Mouse (Mus musculus) gastrocnemius, postnatal 25 days (tissue): ENCODE measurements around the gene Gm17581. TPM values are rescaled to one million over a fixed set of nuclear protein-coding genes. Genes with fewer than 3 reads are reported as not detected.
"Not testable (repeated sequence)": the region's sequence is repeated elsewhere in the genome, so short reads cannot be mapped to it uniquely, and the experiment has no call there.

Experiments used
- DNase-seq: peaks from one replicate; pipeline ENCODE4 v3.0.0; 2022
- long read RNA-seq, 2 experiments: library from polyadenylated mRNA; stranded (forward); transcript quantifications; one replicate each; pipeline ENCODE4 v2.0.0; 2021
- total RNA-seq, 2 experiments: library from RNA; stranded (reverse); gene quantifications; 1 replicate in 1 of 2; 2 replicates in 1 of 2; pipeline ENCODE4 v1.2.3; 2021

The Gm17581 gene
- not detected for total RNA-seq
- long read RNA-seq, experiment 1 = 0 reads
- long read RNA-seq, experiment 2 = 0 reads

- DNase-seq = not testable (repeated sequence)
Observed at GRCm38 (mm10) chr2:155735766-155736165, at the start of gene Gm17581. TSS of gene Gm17581 (minus strand) at chr2:155735866.

DNA sequence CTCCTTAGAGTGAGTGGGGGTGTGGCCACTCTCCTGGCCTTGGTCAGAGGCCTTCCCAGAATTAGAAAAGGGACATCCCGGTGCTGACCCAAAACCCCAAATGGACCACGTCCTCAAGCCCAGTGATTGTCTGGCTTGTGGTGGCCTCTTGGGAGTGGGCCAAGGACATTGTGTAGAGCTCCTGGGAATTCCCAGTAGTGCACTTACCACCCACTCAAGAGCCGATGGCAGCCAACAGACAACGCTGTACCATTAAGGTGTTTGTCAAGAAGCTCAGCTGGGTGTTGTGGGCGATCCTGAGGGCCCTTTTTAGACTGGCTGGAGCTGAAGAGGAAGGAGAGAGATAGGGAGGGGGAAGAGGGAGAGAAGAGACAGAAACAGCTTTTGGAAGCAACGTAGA, 48.9 kb upstream of the Gm17581 start:
- no peak for DNase-seq

DNA sequence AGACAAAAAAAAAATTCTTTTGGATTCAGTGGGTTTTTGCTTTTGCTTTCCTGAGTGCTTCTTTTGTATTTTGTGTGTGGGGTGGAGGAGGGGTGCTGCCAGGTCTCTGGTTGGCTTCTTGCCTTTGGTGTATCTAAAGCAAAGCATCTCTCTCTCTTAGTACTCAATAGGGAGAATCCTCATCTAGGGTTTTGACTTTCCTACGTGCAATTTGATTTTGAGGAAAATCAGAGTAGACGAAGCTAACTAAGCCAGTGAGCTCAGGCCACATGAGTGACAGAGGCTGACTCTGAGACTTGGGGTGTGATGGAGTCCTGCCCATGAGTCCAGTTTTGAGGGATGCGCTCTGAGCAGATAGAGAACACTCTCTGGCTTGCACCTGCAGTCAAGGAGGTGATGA, 43.8 kb upstream of the Gm17581 start:
- DNase-seq = no peak

DNA sequence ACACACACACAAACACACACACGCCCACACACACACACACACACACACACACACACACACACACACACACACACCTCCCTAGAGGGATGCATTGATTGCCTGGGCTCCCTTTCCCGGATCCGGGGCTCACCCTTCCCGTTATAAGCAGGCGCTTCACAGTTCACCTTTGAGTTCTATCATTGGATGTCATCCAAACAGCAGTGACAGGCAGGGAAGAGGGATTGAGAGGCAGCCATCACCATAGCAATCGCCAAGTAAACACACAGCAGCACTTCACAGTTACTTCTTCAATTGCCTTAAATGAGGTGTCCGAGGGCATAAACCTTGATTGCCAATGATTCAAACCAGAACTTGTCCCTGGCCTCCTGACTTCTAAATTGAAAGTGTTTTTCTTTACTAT, 43.4 kb upstream of the Gm17581 start:
- no peak for DNase-seq

DNA sequence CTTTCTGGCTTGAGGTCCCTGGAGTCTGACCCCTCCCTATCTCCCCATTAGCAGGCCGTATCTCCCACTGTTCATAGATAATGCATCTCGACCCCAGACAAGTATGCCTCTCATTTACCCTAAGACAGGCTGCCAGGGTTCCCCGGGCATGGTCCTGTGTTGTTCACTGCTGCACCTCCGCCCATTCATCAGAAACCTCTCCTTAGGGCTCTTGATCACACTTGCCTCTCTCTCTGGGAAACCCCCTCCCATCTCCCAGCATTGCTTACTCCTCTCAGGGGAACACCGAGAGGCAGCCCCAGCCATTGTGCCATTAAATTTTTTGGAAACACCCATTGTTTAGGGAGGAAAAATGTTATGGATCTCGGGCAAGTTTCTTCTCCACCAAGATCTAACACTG, 42.3 kb upstream of the Gm17581 start:
- no peak for DNase-seq

DNA sequence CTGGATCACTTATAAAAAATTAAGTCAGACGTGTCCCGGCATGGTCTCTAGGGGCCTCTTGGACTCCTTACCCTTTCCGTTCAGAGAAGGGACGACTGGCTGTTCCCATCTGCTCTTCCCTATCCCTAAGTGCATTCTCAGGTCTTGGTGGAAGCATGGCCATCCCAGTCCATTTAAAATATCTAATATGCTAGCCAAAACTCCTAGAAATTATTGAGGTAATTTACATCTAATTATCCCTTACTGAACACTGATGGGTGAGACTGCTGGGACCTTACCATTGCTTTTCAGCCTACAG, 42.0 kb upstream of the Gm17581 start:
- DNase-seq = no peak

DNA sequence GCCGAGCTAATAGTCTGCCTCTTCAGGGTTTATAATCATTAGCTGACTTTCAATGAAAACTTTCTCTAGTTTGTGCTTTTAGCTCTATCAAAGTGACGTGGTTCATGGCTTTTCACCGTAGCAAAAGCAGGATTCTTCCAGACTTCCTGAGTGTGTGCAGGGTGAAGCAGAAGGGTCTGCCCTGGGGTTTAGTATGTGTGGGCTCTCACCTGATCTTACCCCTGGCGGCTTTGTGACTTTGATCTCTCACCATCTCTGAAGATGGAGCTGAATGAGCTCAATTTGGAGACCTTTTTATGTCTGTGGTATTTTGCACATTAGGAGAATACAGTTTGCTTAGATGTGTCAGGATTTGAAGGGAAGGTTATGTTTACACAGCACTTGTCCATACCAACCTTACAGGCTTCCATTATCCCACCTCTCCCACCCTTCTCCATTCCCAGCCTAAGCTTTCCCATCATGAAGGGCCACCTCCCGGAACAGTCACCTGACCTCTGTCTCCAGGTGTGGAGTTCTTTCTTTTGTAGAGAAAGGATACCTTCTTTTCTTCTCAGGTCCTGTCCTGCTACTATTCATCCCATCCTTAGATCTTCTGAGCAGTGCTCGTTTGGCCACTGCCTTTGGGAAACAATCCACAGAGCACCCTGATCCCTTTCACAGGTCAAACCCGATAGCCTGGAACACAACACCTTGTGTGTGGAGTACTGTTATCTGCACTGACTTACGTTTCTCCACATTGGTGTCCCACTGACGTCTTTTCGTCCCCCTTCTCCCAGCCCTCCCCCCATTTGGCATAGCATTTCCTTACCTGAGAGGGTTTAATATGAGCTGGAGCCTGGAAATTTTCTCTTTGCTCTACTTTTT, 41.4 kb upstream of the Gm17581 start:
- no peak for DNase-seq

DNA sequence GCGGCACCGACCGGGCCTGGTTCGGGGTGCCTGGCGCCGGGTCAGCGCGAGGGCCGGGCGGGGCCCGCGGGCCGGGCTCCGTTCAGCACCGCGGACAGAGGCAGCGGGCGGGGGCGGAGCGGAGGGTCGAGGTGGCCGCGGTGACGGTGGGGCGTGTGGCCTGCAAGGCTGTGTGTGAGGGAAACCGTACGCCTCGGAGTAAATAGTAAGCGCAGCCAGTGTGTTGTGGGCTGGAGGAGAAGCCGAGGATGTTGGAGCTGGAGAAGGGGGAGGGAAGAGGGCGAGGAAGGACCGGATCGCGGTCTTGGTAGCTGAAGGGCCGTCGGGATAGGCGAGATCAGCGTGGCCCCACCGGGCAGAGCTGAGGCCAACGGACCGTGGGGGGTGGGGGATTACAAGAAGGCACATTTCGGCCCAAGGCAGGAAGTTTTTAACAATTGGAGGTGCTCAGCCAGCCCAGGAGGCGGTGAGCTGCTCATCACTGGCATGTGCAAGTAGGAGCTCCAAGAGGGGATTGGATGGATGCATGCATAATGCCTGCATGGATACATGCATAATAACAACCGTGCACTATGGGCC, 40.1 kb upstream of the Gm17581 start:
- DNase-seq = peak; percentile 40

GRCm38 (mm10) chr2:155774927-155775684, 39.4 kb upstream of the Gm17581 start, which contains the start of gene Mmp24:
TSS of gene Mmp24 (plus strand) at chr2:155775342.
- DNase-seq = no peak

- no peak for DNase-seq
Observed at GRCm38 (mm10) chr2:155774261-155774926, 38.7 kb upstream of the Gm17581 start.

DNA sequence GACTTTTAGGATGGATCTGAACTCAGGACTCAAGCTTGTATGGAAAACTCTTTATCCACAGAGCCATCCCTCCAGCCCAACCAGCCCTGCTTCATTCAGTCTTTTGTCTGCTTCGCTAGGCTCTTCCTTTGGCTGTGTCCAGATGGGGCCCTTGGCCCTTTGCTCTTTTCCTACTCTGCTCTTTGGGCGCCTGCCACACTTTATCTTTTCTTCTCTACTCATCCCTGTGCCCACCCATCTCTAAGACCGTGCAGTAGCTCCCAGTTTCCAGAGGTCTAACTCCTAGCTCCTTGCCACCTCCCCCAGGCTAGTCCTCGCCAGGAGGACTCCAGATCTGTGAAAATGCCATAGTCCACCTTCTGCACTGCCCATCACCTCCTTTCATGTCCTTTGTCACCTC, 38.0 kb upstream of the Gm17581 start:
- no peak for DNase-seq

DNA sequence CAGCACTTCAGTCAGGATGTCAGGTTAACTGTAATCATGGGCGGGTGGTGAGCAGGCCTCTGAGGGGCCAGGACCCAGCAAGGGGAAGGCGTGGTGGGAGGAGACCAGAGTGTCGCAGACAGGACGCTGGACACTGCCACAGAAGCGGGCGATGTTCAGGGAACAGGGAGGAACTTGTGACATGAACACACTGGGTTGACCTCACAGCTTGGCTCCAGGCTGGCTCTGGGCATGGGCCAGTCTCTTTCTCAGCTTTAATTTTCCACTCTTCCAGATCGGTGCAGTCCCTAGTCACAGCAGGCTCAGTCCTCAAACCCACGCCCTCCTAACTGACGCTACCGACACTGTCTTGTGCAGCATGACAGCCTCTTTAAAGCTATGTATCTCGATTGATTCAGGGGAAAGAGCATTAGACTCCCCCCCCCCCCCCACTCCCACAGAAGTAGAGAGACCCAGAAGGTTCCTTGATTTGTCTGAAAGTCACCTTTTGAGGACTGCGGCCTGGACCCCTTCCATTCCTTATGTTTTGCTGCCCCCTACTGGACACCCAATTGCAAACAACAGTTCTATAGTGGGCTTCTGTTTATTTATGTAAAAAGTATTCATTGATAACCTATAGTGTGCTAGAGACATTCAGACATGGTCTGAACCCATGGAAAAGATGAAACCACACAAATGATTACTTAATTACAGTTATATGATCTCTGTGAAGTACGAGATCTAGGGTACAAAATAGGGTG, 29.2 kb upstream of the Gm17581 start:
- DNase-seq = peak; percentile 57

GRCm38 (mm10) chr2:155756855-155757566, 21.3 kb upstream of the Gm17581 start:
- no peak for DNase-seq

- peak; percentile 26 for DNase-seq
Observed at GRCm38 (mm10) chr2:155755746-155756145, 20.1 kb upstream of the Gm17581 start.

DNA sequence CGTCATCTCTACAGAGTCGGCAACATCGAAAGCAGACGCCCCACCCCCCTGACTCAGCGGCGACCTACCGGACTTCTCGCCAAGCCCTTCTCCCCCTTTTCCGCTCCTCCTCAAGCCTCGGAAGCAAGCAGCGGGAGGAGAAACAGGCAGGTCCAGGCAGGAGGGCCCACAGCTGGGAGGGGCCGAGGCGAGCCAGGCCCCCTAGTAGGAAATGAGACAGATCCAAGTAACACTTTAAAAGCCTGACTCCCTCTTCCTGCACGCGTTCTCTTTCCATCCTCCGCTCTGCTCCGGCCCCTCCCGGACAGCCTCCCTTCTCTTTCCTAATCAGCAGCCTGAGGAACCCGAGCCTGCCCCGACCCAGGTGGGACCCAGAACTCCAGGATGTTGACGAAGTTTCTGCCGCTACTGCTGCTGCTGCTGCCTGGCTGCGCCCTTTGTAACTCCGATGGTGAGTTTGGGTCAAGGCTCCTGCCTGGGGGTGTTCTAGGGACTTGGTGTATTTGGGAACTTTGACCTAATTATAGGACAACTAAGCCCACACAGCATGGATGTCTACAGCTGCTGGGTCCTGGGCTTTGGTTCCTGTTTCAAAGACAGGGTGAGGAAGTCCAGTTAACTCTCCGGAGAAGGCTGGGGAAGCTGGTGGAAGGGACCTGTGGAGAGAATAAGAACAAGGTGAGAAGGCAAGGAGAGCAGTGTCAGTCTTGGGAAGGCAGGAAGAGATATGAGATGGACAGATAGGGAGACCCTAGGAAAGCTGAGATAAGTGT, 15.5 kb upstream of the Gm17581 start, which contains the start of gene Procr:
Procr (plus strand) TSS at position 104 of the 773 bp plus-strand sequence.
- DNase-seq = peak; percentile 73

DNA sequence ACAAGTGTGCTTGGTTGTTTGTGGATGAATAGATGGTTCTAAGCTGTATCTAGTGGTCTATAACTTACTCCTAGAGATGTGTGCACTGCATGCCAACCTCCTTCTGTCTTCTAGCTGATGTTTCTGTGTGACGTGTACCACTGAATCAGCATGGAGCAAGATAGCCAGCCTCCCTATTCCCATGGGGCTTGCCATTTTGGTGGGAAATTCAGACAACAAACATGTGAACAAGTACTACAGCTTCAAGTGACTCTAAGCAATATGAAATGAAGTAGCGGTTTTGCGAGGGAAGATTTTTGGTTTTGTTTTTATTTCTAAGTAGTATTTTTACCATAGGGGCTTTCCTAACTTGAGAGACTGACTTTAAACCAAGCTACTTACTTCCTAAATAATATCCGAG, 13.7 kb upstream of the Gm17581 start:
- no peak for DNase-seq

DNA sequence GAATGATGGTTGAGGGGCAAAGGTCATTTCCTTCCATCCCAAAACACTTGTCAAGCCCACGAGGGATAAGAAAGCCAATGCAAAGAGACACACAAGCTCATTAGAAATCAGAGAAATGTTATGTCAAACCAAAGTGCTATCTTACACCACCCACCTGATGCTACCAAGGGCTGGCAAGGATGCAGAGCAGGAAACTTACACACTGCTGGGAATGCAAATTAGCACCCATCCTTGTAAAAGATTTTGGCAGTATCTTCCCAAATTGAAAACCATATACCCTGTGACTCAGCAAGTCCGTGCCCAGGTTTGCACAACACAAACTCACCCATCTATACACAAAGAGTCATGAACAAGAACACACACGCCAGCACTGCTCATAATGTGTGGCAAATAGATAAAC, 9.8 kb upstream of the Gm17581 start:
- no peak for DNase-seq

GRCm38 (mm10) chr2:155743351-155743750, 7.7 kb upstream of the Gm17581 start:
- DNase-seq = no peak

- DNase-seq = no peak
Observed at GRCm38 (mm10) chr2:155742931-155743337, 7.3 kb upstream of the Gm17581 start.

GRCm38 (mm10) chr2:155742211-155742610, 6.5 kb upstream of the Gm17581 start:
- DNase-seq = no peak
